Mouse (Mus musculus) stomach, postnatal 0 days (tissue): ENCODE data around the gene Map7.

Experiments
- CTCF ChIP-seq: IDR thresholded peaks from 2 replicates; pipeline ENCODE4 v1.5.1; 2016; ENCODE audit warnings: antibody characterized with exemption, low read depth, mild to moderate bottlenecking, moderate library complexity
- EP300 ChIP-seq: optimal IDR thresholded peaks from 2 replicates; pipeline ENCODE3; 2016; ENCODE audit warnings: antibody characterized with exemption

- TF ChIP-seq EP300 (no peak), CTCF (no peak)
Observed at GRCm38 (mm10) chr10:20243321-20243720, 95.0 kb downstream of the Map7 start.
